Mouse (Mus musculus) embryonic facial prominence, embryonic 12.5 days (tissue): Measurements from ENCODE around the gene Mcm8. TPM values are rescaled to one million over a fixed set of nuclear protein-coding genes. Genes with fewer than 3 reads are reported as not detected.

Experiments used
- ATAC-seq: fragments of 200-750 bp; cut with Nextera tagmentation; 2 replicates; pipeline ENCODE4 v1.8.0; 2017; ENCODE audit not compliant: insufficient number of reproducible peaks, insufficient read depth, low FRiP score, low TSS enrichment
- H3K27ac ChIP-seq: fragments of 300-500 bp; sonication (generic); 2 replicates; pipeline ENCODE4 v1.5.1; 2016; ENCODE audit warnings: mild to moderate bottlenecking
- H3K27me3 ChIP-seq: fragments of 300-500 bp; sonication (generic); 2 replicates; pipeline ENCODE4 v1.6.1; 2016; ENCODE audit warnings: mild to moderate bottlenecking, moderate library complexity
- H3K36me3 ChIP-seq: fragments of 300-500 bp; sonication (generic); 2 replicates; pipeline ENCODE4 v1.6.1; 2016; ENCODE audit warnings: mild to moderate bottlenecking
- H3K4me1 ChIP-seq: fragments of 300-500 bp; sonication (generic); 2 replicates; pipeline ENCODE4 v1.6.1; 2016
- H3K4me2 ChIP-seq: fragments of 300-500 bp; sonication (generic); replicated peaks from 2 replicates; pipeline ENCODE4 v1.6.1; 2016; ENCODE audit warnings: mild to moderate bottlenecking, moderate library complexity
- H3K4me3 ChIP-seq: fragments of 300-500 bp; sonication (generic); 2 replicates; pipeline ENCODE4 v1.5.1; 2016; ENCODE audit warnings: mild to moderate bottlenecking
- H3K9ac ChIP-seq: fragments of 300-500 bp; sonication (generic); 2 replicates; pipeline ENCODE4 v1.6.1; 2016; ENCODE audit warnings: mild to moderate bottlenecking, moderate library complexity
- H3K9me3 ChIP-seq: fragments of 300-500 bp; sonication (generic); 2 replicates; pipeline ENCODE4 v1.6.1; 2016; ENCODE audit warnings: mild to moderate bottlenecking, moderate library complexity
- WGBS: fragments of 180-500 bp; shearing (Covaris S2); methylation state at CpG from one replicate; pipeline ENCODE4 v1.1.7; 2016; 5-methylcytosine and 5-hydroxymethylcytosine counted together
- polyA plus RNA-seq: library from polyadenylated mRNA; unstranded; fragments of >200 nt; fragmentation: Nextera tagmentation; extraction: Ambion mirVana; gene quantifications from 2 replicates; pipeline ENCODE4 v1.2.1, GENCODE M21; 2016

Gene Mcm8
- polyA plus RNA-seq, 1 experiment from 2014 or later, result 18.4 TPM

GRCm38 (mm10) chr2:132847581-132847980, 31.6 kb downstream of the Mcm8 start:
- no peak for ATAC-seq
- Histone ChIP-seq H3K9me3 (no peaks in the 10 kb centered on the region), H3K4me2 (peak overlapping the region; percentile 72), H3K4me1 (peaks cover 15% of the 10 kb centered on the region), H3K27me3 (no peaks in the 10 kb centered on the region), H3K27ac (no peak overlapping the region), H3K36me3 (peaks cover 22% of the 10 kb centered on the region), H3K9ac (peak overlapping the region; percentile 95; the same call in 1 of the 2 replicates), H3K4me3 (peak overlapping the region; percentile 92)
- WGBS, result 38% methylated on average over 7 of the region's 7 CpGs

DNA sequence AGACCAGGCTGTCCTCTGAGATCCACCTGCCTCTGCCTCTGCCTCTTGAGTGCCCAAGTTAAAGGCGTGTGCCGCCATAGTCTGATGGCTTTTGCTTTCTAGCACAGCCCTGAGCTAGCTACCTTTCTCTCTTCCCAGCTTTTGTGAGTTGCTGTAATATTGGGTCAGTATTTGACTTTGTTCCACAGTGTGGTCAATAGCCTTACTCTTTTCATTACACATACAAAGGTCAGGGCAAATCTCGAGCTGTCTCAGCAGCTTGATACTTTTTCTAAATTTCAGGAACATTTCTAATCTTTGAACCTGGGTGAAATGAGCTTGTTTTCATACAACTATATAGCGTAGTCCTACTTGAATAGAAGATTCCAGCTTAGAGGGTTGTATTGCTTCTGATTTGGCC, 32.4 kb downstream of the Mcm8 start:
- Histone ChIP-seq H3K4me1 (peaks cover 15% of the 10 kb centered on the region), H3K4me3 (no peak overlapping the region)
- 88% methylated on average over 4 of the region's 4 CpGs for WGBS

GRCm38 (mm10) chr2:132849141-132849540, 33.2 kb downstream of the Mcm8 start:
- Histone ChIP-seq H3K27ac (no peak overlapping the region), H3K27me3 (no peaks in the 10 kb centered on the region), H3K4me1 (peaks cover 15% of the 10 kb centered on the region), H3K9ac (no peak overlapping the region), H3K9me3 (no peaks in the 10 kb centered on the region), H3K4me3 (no peak overlapping the region), H3K4me2 (no peak overlapping the region), H3K36me3 (peaks cover 25% of the 10 kb centered on the region)
- no peak for ATAC-seq
- 92% methylated on average over 6 of the region's 6 CpGs for WGBS

More for the DNA sequence above, 32.4 kb downstream of the Mcm8 start:
- no peaks in the 10 kb centered on the region for H3K9me3 ChIP-seq
- ATAC-seq, result no peak
- peaks cover 23% of the 10 kb centered on the region for H3K36me3 ChIP-seq
- no peak overlapping the region for H3K27ac ChIP-seq
- no peak overlapping the region for H3K9ac ChIP-seq
- no peaks in the 10 kb centered on the region for H3K27me3 ChIP-seq
- peak overlapping the region; percentile 72; the same call in 1 of the 2 replicates for H3K4me2 ChIP-seq

GRCm38 (mm10) chr2:132853051-132853450, 37.1 kb downstream of the Mcm8 start:
- no peak overlapping the region for H3K4me2 ChIP-seq
- 91% methylated on average over 1 of the region's 1 CpGs for WGBS
- H3K27ac ChIP-seq, result no peak overlapping the region
- ATAC-seq, result no peak
- H3K9ac ChIP-seq, result no peak overlapping the region
- no peak overlapping the region for H3K4me3 ChIP-seq
- H3K9me3 ChIP-seq, result no peaks in the 10 kb centered on the region
- peaks cover 6% of the 10 kb centered on the region for H3K4me1 ChIP-seq
- no peaks in the 10 kb centered on the region for H3K27me3 ChIP-seq
- H3K36me3 ChIP-seq, result peaks cover 28% of the 10 kb centered on the region

- Histone ChIP-seq H3K4me3 (no peak overlapping the region), H3K9me3 (no peaks in the 10 kb centered on the region), H3K9ac (no peak overlapping the region), H3K36me3 (0 out of 2 replicates have a peak, but pooled peaks cover 17% of the 10 kb centered on the region), H3K4me1 (no peaks in the 10 kb centered on the region), H3K4me2 (no peak overlapping the region), H3K27ac (no peak overlapping the region), H3K27me3 (no peaks in the 10 kb centered on the region)
- no peak for ATAC-seq
- WGBS, result 86% methylated on average over 5 of the region's 5 CpGs
These were observed 40.4 kb downstream of the Mcm8 start for GRCm38 (mm10) chr2:132856333-132856732.

- peaks cover 8% of the 10 kb centered on the region for H3K36me3 ChIP-seq
- no peak overlapping the region for H3K9ac ChIP-seq
- no peak overlapping the region for H3K4me2 ChIP-seq
- H3K27me3 ChIP-seq, result no peaks in the 10 kb centered on the region
- no peaks in the 10 kb centered on the region for H3K4me1 ChIP-seq
- no peaks in the 10 kb centered on the region for H3K9me3 ChIP-seq
- no peak overlapping the region for H3K4me3 ChIP-seq
- ATAC-seq, result no peak
- no peak overlapping the region for H3K27ac ChIP-seq
These were observed 44.5 kb downstream of the Mcm8 start for GRCm38 (mm10) chr2:132860435-132860834.

GRCm38 (mm10) chr2:132861456-132861855, 45.5 kb downstream of the Mcm8 start:
- no peak for ATAC-seq
- 90% methylated on average over 2 of the region's 2 CpGs for WGBS

DNA sequence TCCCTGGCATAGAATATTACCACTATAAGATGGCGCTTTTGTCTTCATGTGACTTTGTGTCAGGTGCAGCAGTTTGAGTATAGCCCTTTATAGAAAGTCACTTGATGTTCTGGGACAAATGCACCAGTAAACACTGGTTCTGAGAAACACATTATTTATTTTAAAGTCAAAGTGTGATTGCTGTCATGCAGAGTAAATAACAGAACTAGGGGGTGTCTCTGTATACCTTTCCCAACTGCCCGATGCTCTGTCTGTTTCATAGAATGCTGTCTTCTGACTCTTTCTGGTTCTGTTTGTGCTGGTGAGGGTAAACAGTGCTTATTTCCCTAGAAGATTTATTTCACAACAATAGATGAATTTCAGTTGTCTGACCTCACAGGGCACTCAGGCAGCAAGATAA, 47.4 kb downstream of the Mcm8 start:
- H3K9me3 ChIP-seq, result no peaks in the 10 kb centered on the region
- no peaks in the 10 kb centered on the region for H3K4me1 ChIP-seq
- H3K9ac ChIP-seq, result no peak overlapping the region
- H3K27ac ChIP-seq, result no peak overlapping the region
- H3K27me3 ChIP-seq, result no peaks in the 10 kb centered on the region
- peaks cover 12% of the 10 kb centered on the region for H3K36me3 ChIP-seq
- no peak overlapping the region for H3K4me3 ChIP-seq
- H3K4me2 ChIP-seq, result no peak overlapping the region
- 91% methylated on average over 2 of the region's 2 CpGs for WGBS
- ATAC-seq, result no peak

More at GRCm38 (mm10) chr2:132861456-132861855, 45.5 kb downstream of the Mcm8 start:
- Histone ChIP-seq H3K27me3 (no peaks in the 10 kb centered on the region), H3K4me3 (no peak overlapping the region), H3K36me3 (peaks cover 8% of the 10 kb centered on the region), H3K27ac (no peak overlapping the region), H3K9me3 (no peaks in the 10 kb centered on the region), H3K4me2 (no peak overlapping the region), H3K9ac (no peak overlapping the region), H3K4me1 (no peaks in the 10 kb centered on the region)

DNA sequence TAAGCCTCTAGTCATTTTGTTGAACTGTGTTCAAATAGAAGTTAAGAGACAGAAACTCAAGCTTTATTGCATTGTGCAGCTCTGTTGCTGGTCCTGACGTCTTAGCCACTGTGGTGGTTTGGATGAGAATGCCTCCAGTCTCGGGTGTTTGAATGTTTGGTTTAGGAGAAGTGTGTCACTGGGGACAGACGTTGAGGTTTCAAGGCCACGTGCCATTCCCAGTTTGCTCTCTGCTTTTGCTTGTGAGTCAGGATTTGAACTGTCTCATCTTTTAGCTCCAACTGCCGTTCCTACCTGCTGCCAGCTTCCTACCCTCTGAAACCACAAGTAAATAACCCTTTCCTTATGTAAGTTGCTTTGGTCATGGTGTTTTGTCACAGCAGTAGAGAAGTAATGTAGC, 51.6 kb downstream of the Mcm8 start:
- Histone ChIP-seq H3K36me3 (peaks cover 12% of the 10 kb centered on the region), H3K27me3 (no peaks in the 10 kb centered on the region), H3K4me3 (no peak overlapping the region), H3K9ac (no peak overlapping the region), H3K9me3 (no peaks in the 10 kb centered on the region), H3K4me1 (no peaks in the 10 kb centered on the region), H3K4me2 (no peak overlapping the region), H3K27ac (no peak overlapping the region)
- WGBS, result 73% methylated on average over 5 of the region's 5 CpGs
- no peak for ATAC-seq

GRCm38 (mm10) chr2:132869682-132870081, 53.7 kb downstream of the Mcm8 start:
- Histone ChIP-seq H3K9me3 (no peaks in the 10 kb centered on the region), H3K4me1 (no peaks in the 10 kb centered on the region), H3K27me3 (no peaks in the 10 kb centered on the region), H3K4me3 (no peak overlapping the region), H3K4me2 (no peak overlapping the region), H3K36me3 (peaks cover 7% of the 10 kb centered on the region), H3K9ac (no peak overlapping the region), H3K27ac (no peak overlapping the region)
- ATAC-seq, result no peak
- 87% methylated on average over 5 of the region's 5 CpGs for WGBS

GRCm38 (mm10) chr2:132870286-132870685, 54.3 kb downstream of the Mcm8 start:
- 77% methylated on average over 4 of the region's 4 CpGs for WGBS
- Histone ChIP-seq H3K4me2 (no peak overlapping the region), H3K36me3 (peaks cover 4% of the 10 kb centered on the region; the same call in 1 of the 2 replicates), H3K9ac (no peak overlapping the region), H3K27ac (no peak overlapping the region), H3K4me3 (no peak overlapping the region), H3K4me1 (no peaks in the 10 kb centered on the region), H3K27me3 (no peaks in the 10 kb centered on the region), H3K9me3 (no peaks in the 10 kb centered on the region)
- ATAC-seq, result no peak

DNA sequence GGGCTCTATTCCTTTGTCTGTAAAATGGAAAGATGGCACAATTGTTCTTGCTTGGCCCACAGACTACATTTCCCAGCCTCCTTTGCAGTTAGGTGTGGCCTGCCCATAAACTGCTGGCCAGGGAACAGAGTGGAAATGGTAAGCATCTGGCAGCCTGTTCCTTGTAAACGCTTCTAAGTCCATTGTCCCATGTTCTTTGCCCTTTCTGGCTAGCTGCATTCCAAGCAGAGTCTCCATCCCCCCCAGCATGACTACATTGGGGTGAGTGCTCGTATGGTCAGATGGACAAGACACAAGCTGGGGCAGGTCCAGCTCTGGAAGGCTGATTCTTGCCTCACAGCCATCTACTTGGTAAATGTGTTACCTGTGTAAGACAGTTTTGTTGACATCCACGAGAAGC, 55.7 kb downstream of the Mcm8 start:
- no peak overlapping the region for H3K4me2 ChIP-seq
- H3K36me3 ChIP-seq, result peaks cover 4% of the 10 kb centered on the region; the same call in 1 of the 2 replicates
- no peak overlapping the region for H3K9ac ChIP-seq
- no peak overlapping the region for H3K4me3 ChIP-seq
- no peaks in the 10 kb centered on the region for H3K9me3 ChIP-seq
- 62% methylated on average over 3 of the region's 3 CpGs for WGBS
- no peak for ATAC-seq
- H3K27ac ChIP-seq, result no peak overlapping the region
- no peaks in the 10 kb centered on the region for H3K4me1 ChIP-seq
- peaks cover 7% of the 10 kb centered on the region; the same call in 1 of the 2 replicates for H3K27me3 ChIP-seq
